Mouse (Mus musculus): ENCODE measurements around the gene Tbc1d1. TPM values are rescaled to one million over a fixed set of nuclear protein-coding genes. Genes with fewer than 3 reads are reported as not detected.
"Not testable (repeated sequence)": the region's sequence is repeated elsewhere in the genome, so short reads cannot be mapped to it uniquely, and the experiment has no call there.

The Tbc1d1 gene
- polyA plus RNA-seq, 1 experiment from 2014 or later = 15.9 TPM

DNA sequence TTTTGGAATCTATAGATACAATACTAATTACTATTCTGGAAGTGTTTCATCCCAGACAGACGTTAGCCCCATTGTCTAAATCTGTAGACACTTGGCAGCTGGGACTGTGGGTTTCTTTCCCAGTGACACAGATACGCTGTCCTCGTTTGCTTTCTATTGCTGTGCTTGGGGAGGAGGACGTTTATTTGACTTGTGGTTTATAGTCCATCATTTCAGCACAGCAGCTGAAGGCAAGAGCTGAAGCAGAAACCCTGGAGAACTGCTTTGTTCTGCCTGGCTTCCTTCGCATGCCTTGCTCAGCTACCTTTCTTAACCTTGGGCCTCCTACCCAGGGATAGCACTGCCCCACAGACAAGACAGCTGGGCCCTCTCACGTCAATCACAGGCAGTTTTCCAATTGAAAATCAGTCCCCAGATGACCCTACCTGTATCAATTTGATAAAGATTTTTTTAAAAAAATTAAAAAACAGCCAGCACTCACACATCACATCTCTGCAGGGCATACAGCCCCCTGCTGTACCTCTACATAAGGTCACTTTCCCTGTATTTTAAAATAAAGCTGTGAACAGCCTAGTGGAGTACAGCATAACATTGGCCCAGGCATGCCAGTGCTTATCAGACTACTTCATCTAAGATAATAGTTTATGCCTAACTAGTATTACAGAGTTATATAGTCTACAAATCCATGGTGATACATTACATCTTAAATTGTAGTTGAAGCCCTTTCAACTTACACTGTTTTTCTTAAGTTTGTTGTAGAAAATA lies 158.4 kb downstream of the Tbc1d1 start:
- Histone ChIP-seq H3K4me2 (no peak overlapping the region), H3K4me3 (no peak overlapping the region), H3K36me3 (ENCODE audit: poor library complexity, severe bottlenecking) (peaks cover 30% of the 10 kb centered on the region), H3K4me1 (peaks cover 16% of the 10 kb centered on the region), H3K9me3 (replicated peaks) (no peaks in the 10 kb centered on the region), H3K9ac (no peak overlapping the region), H3K27me3 (no peaks in the 10 kb centered on the region), H3K27ac (peak overlapping the region; percentile 49)
- ATAC-seq = peak; percentile 83
- 16% methylated on average over 6 of the region's 6 CpGs for WGBS

DNA sequence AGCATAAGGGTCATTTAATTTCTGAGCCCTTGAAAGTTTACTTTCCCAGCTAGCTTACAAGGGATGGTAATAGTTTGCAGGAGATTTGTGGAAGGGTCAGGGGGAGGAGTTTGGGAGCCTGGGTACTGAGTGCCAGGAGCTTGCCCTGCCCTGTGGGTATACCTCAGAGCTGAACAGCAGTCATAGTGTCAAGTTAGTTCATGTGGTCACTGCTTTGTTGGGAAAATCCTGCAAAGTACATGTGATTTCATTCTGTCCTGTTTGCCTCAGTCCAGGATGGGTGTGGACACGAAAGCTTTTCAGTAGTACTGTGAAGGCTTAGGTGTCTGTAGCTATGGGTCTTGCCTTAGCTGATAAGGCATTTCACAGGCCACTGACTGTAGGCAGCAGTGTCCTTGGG lies 159.0 kb downstream of the Tbc1d1 start:
- Histone ChIP-seq H3K4me2 (no peak overlapping the region), H3K4me1 (peaks cover 16% of the 10 kb centered on the region), H3K27me3 (no peaks in the 10 kb centered on the region), H3K4me3 (no peak overlapping the region), H3K36me3 (ENCODE audit: poor library complexity, severe bottlenecking) (peaks cover 35% of the 10 kb centered on the region), H3K27ac (no peak overlapping the region), H3K9me3 (replicated peaks) (no peaks in the 10 kb centered on the region), H3K9ac (no peak overlapping the region)
- no peak for ATAC-seq
- 89% methylated on average over 1 of the region's 1 CpGs for WGBS

DNA sequence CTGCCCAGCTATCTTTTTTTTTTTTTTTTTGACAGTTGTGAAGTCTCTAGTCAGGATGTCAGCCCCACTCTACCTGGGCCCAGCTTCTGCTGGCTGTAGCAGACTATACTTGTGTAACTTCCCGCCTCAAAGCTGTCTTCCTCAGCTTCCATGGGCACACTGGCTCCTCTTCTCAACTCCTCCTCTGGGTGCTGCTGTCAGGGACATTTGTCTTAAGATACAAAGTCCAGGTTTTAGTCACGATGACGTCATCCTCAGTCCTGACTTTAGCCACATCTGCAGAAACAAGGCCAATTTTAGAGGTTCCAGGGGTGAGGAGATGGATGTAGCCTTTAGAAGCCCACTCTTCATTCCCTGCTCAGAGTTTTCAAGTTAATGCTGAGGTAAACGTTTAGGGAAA lies 167.2 kb downstream of the Tbc1d1 start:
- 86% methylated on average over 4 of the region's 4 CpGs for WGBS
- peaks cover 21% of the 10 kb centered on the region; the same call in 1 of the 2 replicates for H3K4me1 ChIP-seq
- no peak overlapping the region for H3K4me3 ChIP-seq
- H3K9me3 ChIP-seq (replicated peaks) = no peaks in the 10 kb centered on the region
- no peak overlapping the region for H3K27ac ChIP-seq
- H3K36me3 ChIP-seq (ENCODE audit: poor library complexity, severe bottlenecking) = peaks cover 50% of the 10 kb centered on the region
- ATAC-seq = no peak
- no peak overlapping the region for H3K9ac ChIP-seq
- H3K27me3 ChIP-seq = no peaks in the 10 kb centered on the region
- H3K4me2 ChIP-seq = no peak overlapping the region

DNA sequence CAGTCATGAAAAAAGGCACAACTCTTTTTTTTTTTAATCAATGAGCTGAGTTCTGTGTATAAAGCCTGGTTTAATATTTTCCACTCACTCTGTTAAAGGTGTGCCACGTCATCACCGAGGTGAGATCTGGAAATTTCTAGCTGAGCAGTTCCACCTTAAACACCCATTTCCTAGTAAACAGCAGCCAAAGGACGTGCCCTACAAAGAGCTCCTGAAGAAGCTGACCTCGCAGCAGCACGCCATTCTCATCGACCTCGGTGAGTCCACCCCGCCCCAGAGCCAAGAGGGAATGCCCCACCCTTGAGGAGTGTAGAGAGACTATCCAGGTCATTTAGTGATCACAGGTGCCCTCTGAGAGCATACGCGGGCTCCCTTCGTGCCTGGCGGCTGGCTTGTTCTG lies 168.2 kb downstream of the Tbc1d1 start:
- Histone ChIP-seq H3K27me3 (no peaks in the 10 kb centered on the region), H3K4me1 (peaks cover 21% of the 10 kb centered on the region; the same call in 1 of the 2 replicates), H3K4me2 (no peak overlapping the region), H3K9me3 (replicated peaks) (no peaks in the 10 kb centered on the region), H3K27ac (no peak overlapping the region), H3K4me3 (no peak overlapping the region), H3K9ac (no peak overlapping the region), H3K36me3 (ENCODE audit: poor library complexity, severe bottlenecking) (peaks cover 54% of the 10 kb centered on the region)
- no peak for ATAC-seq
- WGBS = 94% methylated on average over 12 of the region's 12 CpGs

DNA sequence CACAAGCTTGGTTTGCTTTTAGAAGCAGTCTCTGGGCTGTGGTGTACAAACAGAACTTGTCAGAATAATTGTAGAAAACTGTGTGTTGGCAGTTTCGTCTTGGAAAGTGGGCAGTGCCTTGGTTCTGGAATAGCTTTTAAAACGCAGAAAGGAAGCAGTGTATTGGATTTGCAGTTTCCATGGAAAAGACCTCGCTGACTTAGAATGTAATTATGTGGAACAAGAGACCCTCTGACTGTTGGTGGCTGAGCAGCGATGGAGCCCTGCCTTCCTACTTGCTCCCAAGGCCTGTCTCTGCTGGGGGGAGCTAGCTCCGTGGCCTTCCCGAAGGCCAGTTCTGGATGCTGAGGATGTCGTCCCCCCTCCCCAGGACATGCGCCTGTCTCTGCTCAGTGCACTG lies 168.8 kb downstream of the Tbc1d1 start:
- 69% methylated on average over 8 of the region's 8 CpGs for WGBS
- no peak overlapping the region for H3K9ac ChIP-seq
- no peaks in the 10 kb centered on the region for H3K27me3 ChIP-seq
- peaks cover 21% of the 10 kb centered on the region; the same call in 1 of the 2 replicates for H3K4me1 ChIP-seq
- no peaks in the 10 kb centered on the region for H3K9me3 ChIP-seq (replicated peaks)
- peaks cover 52% of the 10 kb centered on the region for H3K36me3 ChIP-seq (ENCODE audit: poor library complexity, severe bottlenecking)
- H3K4me2 ChIP-seq = no peak overlapping the region
- H3K27ac ChIP-seq = no peak overlapping the region
- no peak overlapping the region for H3K4me3 ChIP-seq
- no peak; the same call in 1 of the 2 replicates for ATAC-seq

DNA sequence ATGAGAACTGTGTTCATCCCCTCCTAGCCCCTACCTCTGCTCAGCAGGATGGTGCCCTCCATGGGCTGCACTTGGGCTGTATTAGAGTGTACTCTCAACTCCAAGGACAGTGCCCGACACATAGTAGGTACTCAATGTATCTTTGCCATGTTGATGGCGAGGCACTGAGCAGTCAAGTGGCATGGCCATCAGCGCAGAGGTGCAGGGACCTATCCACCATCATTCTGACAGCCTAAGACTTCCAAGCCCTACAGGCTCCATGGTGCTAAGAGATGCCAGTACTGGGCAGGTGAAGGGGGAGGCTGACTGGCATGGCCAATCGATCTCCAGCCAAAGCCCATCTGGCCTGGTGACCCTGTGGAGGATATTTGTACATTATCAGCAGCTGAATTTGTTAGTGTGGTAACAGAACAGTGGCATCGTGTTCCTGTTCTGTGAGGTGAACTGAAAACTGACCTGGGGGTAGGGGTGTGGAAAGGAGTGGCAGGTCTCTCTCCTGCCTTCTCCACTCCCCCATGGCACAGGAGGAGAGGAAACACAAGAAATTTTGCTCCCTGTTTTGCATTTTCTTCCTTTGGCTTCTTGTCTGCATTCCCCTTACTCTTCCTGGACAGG lies 169.7 kb downstream of the Tbc1d1 start:
- H3K9me3 ChIP-seq (replicated peaks) = no peaks in the 10 kb centered on the region
- H3K27ac ChIP-seq = no peak overlapping the region; the same call in 1 of the 2 replicates
- H3K9ac ChIP-seq = no peak overlapping the region
- no peak overlapping the region for H3K4me3 ChIP-seq
- peaks cover 43% of the 10 kb centered on the region for H3K36me3 ChIP-seq (ENCODE audit: poor library complexity, severe bottlenecking)
- 89% methylated on average over 5 of the region's 5 CpGs for WGBS
- peaks cover 21% of the 10 kb centered on the region; the same call in 1 of the 2 replicates for H3K4me1 ChIP-seq
- no peak overlapping the region for H3K4me2 ChIP-seq
- H3K27me3 ChIP-seq = no peaks in the 10 kb centered on the region
- 0 out of 2 replicates have a peak, but pooled peaks have one; percentile 42 for ATAC-seq

DNA sequence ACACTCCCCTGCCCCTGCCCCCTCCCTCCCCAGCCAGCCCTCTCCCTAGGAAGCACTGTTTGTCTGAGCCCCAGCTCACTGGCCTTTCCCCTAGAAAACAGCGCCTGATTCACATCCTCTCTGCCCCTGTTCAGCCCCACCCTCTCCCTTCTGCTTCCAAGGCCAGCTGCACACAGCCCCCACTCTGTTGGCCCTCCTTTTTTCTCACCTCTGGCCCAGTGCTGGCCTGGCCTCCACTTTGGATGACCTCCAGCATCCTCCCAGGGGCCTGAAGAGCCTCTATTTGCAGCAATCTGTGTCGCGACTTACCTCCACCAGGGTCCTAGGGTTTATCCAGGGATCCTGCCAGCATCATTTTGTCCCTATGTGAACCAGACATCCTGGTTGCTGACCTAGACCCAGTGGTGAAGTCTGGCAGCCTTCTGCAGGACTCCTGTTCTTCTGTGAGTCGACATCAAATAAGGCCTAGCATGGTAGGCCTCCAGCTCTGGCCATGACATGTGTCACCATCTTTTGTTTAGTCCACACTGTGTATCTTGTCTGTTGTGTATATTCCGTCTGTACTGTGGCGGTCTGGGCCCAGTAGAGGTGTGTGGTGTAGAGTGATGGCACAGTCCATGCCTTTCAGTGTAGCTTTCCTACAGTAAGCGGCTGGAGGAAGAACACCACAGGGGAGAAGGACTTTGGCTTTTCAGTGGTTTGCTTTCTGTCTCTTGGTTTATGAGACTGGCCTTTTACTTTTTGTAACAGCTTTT lies 170.5 kb downstream of the Tbc1d1 start:
- 82% methylated on average over 7 of the region's 7 CpGs for WGBS
- Histone ChIP-seq H3K9ac (no peak overlapping the region), H3K27me3 (no peaks in the 10 kb centered on the region), H3K27ac (peak overlapping the region; percentile 25), H3K4me2 (no peak overlapping the region), H3K4me3 (no peak overlapping the region), H3K9me3 (replicated peaks) (no peaks in the 10 kb centered on the region), H3K36me3 (ENCODE audit: poor library complexity, severe bottlenecking) (peaks cover 40% of the 10 kb centered on the region), H3K4me1 (peaks cover 21% of the 10 kb centered on the region; the same call in 1 of the 2 replicates)
- ATAC-seq = peak; percentile 25; the same call in 1 of the 2 replicates

DNA sequence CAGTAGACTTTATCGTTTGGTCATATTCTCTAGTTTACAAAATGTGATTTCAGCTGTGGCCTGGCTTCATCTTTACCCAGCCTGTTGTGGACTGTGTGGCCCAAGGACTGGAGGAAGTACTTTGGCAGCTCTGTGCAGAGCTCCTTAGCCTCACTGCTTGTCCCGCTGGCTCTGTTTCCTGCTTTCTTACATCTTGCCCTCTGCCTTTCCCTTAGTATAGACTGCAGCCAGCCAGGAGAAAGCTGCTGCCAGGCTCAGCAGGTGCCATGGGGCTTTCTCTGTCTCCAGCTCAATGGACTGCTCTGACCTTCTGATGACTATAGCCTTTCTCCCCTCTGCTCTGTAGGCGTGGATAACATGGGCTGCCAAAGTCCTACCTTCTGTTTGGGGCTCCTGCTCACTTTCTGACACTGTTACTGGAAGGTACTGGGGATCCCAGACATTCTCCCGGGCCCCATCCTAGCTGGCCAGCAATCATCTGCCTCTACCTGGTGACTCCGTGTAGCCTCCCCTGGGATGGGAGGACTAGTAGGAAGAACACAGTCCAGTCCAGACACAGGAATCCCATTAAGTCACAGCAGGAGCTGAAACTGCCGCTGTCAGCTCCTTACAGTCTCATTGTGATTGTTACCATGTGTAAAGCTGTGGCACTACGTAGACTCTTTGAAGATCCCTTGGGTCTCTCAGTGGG lies 171.3 kb downstream of the Tbc1d1 start:
- 67% methylated on average over 7 of the region's 7 CpGs for WGBS
- H3K9me3 ChIP-seq (replicated peaks) = no peaks in the 10 kb centered on the region
- ATAC-seq = no peak; the same call in 1 of the 2 replicates
- no peak overlapping the region for H3K4me3 ChIP-seq
- peak overlapping the region; percentile 25; the same call in 1 of the 2 replicates for H3K27ac ChIP-seq
- H3K36me3 ChIP-seq (ENCODE audit: poor library complexity, severe bottlenecking) = peaks cover 40% of the 10 kb centered on the region
- no peaks in the 10 kb centered on the region for H3K27me3 ChIP-seq
- no peak overlapping the region for H3K9ac ChIP-seq
- H3K4me1 ChIP-seq = peaks cover 21% of the 10 kb centered on the region; the same call in 1 of the 2 replicates
- no peak overlapping the region for H3K4me2 ChIP-seq

DNA sequence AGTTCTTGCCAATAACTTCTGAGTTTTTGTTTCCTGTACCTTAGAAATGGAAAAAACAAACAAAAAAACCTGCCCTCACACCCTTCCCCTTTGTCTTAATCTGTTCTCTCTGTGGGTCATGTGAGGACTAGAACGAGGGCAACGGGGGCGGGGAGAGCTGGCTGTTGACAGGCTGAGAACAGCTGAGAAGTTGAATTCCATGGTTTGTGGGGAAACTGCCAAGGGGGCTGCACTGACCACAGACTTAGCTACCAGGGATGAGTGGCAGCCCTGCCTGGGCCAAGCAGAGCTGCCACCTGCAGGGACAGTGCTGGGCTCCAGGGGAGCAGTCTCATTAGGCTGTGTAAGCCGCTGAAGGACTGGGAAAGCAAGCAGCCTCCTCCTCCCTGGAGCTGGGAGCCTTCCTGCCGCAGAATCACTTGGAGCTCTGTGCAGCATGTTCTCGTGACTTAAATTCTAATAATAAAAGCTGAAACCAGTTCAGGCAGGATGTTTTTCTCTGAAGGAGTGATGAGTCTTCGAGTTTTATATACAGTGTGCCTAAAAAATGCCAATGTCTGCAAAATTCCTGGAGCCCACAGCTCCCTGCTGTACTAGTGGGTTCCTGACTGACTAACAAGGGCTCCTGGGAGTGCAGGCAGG lies 180.8 kb downstream of the Tbc1d1 start:
- Histone ChIP-seq H3K27ac (peak overlapping the region; percentile 59), H3K4me3 (no peak overlapping the region), H3K36me3 (ENCODE audit: poor library complexity, severe bottlenecking) (peaks cover 30% of the 10 kb centered on the region), H3K9me3 (replicated peaks) (no peaks in the 10 kb centered on the region), H3K27me3 (no peaks in the 10 kb centered on the region), H3K4me1 (peaks cover 10% of the 10 kb centered on the region), H3K4me2 (no peak overlapping the region), H3K9ac (no peak overlapping the region; the same call in 1 of the 2 replicates)
- WGBS = 24% methylated on average over 7 of the region's 7 CpGs
- ATAC-seq = peak; percentile 88

DNA sequence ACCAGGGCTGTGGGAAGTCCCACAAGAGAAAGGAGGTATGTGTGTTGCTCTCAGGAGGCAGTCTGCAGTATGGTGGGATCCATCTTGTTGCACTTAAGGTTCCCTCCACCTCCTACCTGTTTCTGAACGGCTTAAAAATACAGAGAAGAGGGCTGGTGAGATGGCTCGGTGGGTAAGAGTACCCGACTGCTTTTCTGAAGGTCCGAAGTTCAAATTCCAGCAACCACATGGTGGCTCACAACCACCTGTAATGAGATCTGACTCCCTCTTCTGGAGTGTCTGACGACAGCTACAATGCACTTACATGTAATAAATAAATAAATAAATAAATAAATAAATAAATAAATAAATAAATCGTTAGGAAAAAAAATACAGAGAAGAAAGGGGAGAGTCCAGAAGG lies 182.7 kb downstream of the Tbc1d1 start:
- not testable (repeated sequence) for H3K27ac ChIP-seq
- peaks cover 11% of the 10 kb centered on the region for H3K4me1 ChIP-seq
- WGBS = 85% methylated on average over 6 of the region's 6 CpGs

DNA sequence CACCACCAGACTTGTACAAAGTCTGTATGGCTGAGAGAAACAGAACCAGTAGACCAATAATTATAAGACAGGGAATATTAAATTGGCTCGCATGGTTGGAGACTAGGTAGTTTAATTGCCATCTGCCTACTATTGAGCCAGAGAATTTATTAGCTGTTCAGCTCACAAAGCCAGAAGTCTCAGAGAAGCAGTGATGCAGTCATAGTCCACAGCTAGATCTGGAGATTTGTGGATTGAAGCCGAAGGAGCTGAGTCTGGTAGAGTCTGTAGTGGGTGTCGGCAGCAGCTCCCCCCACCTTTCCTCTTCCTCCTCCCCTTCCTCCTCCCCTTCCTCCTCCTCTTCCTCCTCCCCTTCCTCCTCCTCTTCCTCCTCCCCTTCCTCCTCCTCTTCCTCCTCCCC lies 184.3 kb downstream of the Tbc1d1 start:
- Histone ChIP-seq H3K36me3 (ENCODE audit: poor library complexity, severe bottlenecking) (peaks cover 7% of the 10 kb centered on the region), H3K27me3 (no peaks in the 10 kb centered on the region), H3K4me1 (peaks cover 26% of the 10 kb centered on the region), H3K9ac (no peak overlapping the region), H3K9me3 (replicated peaks) (no peaks in the 10 kb centered on the region), H3K4me2 (no peak overlapping the region), H3K27ac (no peak overlapping the region), H3K4me3 (no peak overlapping the region)
- no peak for ATAC-seq
- 87% methylated on average over 3 of the region's 3 CpGs for WGBS

More for the DNA sequence above, 182.7 kb downstream of the Tbc1d1 start:
- not testable (repeated sequence) for H3K9ac ChIP-seq; H3K27me3 ChIP-seq; ATAC-seq; H3K4me2 ChIP-seq; H3K9me3 ChIP-seq (replicated peaks); H3K4me3 ChIP-seq
- peaks cover 21% of the 10 kb centered on the region for H3K36me3 ChIP-seq (ENCODE audit: poor library complexity, severe bottlenecking)
